Mouse (Mus musculus): ENCODE results near the gene Colgalt1.

DNA sequence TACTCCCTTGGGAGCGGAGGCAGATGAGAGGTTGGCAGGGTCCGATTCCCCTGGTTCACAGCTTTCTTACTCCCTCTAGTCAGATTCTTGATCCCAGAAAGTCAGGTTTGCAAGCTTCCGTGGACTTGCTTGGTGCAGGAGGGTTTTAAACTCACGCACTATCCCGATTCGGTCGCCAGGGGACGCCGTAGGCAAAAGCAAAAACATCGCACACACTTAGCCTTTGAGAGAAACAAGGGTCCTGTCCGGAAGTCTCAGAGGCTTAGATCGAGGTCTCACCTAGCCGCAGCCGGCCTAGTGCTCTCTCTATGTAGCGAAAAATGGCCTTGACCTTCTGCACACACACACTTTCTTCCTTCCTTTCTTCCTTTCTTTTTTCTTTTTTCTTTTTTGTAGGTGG is 49.4 kb upstream of the Colgalt1 start:
- TF ChIP-seq CTCF (IDR thresholded peaks at IDR 0.05; ENCODE audit: control insufficient read depth, insufficient read depth, insufficient replicate concordance, low read depth, low read length): peak; percentile 86; the same call in 1 of the 2 replicates
- TF ChIP-seq POLR2A (IDR thresholded peaks at IDR 0.05; ENCODE audit: control insufficient read depth, low read depth, low read length): no peak

All from testis, adult 2 months (tissue).